Mouse (Mus musculus): ENCODE data around the gene Mansc4. TPM values are rescaled to one million over a fixed set of nuclear protein-coding genes. Genes with fewer than 3 reads are reported as not detected.

The Mansc4 gene
- polyA plus RNA-seq, 1 experiment: not detected

- no peak for TF ChIP-seq GATA1 (IDR thresholded peaks at IDR 0.05; ENCODE audit: low read length)
Observed at GRCm38 (mm10) chr6:147053785-147054646, 32.8 kb downstream of the Mansc4 start.

- TF ChIP-seq GATA1 (IDR thresholded peaks at IDR 0.05; ENCODE audit: low read length): no peak
Observed at GRCm38 (mm10) chr6:147052440-147052839, 34.4 kb downstream of the Mansc4 start.

GRCm38 (mm10) chr6:147051666-147052065 is 35.2 kb downstream of the Mansc4 start:
- no peak for TF ChIP-seq GATA1 (IDR thresholded peaks at IDR 0.05; ENCODE audit: low read length)

GRCm38 (mm10) chr6:147049239-147049805 is 37.5 kb downstream of the Mansc4 start:
- TF ChIP-seq GATA1 (IDR thresholded peaks at IDR 0.05; ENCODE audit: low read length): no peak

GRCm38 (mm10) chr6:147043633-147044032 is 43.2 kb downstream of the Mansc4 start:
- TF ChIP-seq GATA1 (IDR thresholded peaks at IDR 0.05; ENCODE audit: low read length): no peak

- TF ChIP-seq GATA1 (IDR thresholded peaks at IDR 0.05; ENCODE audit: low read length): no peak
Observed at GRCm38 (mm10) chr6:147042291-147043290, 44.2 kb downstream of the Mansc4 start, which contains the start of gene Mrps35. TSS of gene Mrps35 (plus strand) at chr6:147042764.

- no peak for TF ChIP-seq GATA1 (IDR thresholded peaks at IDR 0.05; ENCODE audit: low read length)
Observed at GRCm38 (mm10) chr6:147032303-147032925, 54.4 kb downstream of the Mansc4 start, which contains the start of gene Rep15. TSS of gene Rep15 (plus strand) at chr6:147032584.

GRCm38 (mm10) chr6:147030096-147030885 is 56.5 kb downstream of the Mansc4 start:
- TF ChIP-seq GATA1 (IDR thresholded peaks at IDR 0.05; ENCODE audit: low read length): no peak

GRCm38 (mm10) chr6:147029591-147029990 is 57.2 kb downstream of the Mansc4 start:
- no peak for TF ChIP-seq GATA1 (IDR thresholded peaks at IDR 0.05; ENCODE audit: low read length)

- TF ChIP-seq GATA1 (IDR thresholded peaks at IDR 0.05; ENCODE audit: low read length): no peak
Observed at GRCm38 (mm10) chr6:147028396-147028795, 58.4 kb downstream of the Mansc4 start.

Other genes starting within 250 kb of the Mansc4 start
- gene Smco2, start 236.9 kb downstream of the Mansc4 start, polyA plus RNA-seq (2012): 0.31 TPM in 1 of 2 replicates, not detected in the other
- gene Ppfibp1, start 198.5 kb downstream of the Mansc4 start, polyA plus RNA-seq (2012): 1.1 and 1.3 TPM in 2 replicates
- gene 1700034J05Rik, start 132.6 kb downstream of the Mansc4 start, polyA plus RNA-seq (2012): not detected in 2 replicates
- not detected in 2 replicates for gene Rep15, start 54.4 kb downstream of the Mansc4 start, polyA plus RNA-seq (2012)
- gene Mrps35, start 44.3 kb downstream of the Mansc4 start, polyA plus RNA-seq (2012): 19.4 and 23.9 TPM in 2 replicates
- gene Klhl42, start 4.3 kb upstream of the Mansc4 start, polyA plus RNA-seq (2012): 4.6 and 5.2 TPM in 2 replicates
- gene Pthlh, start 177.2 kb upstream of the Mansc4 start, polyA plus RNA-seq (2012): not detected in 2 replicates

Measured in G1E-ER4 (cell line).